Mouse (Mus musculus) myocyte (in vitro differentiated cells): ENCODE measurements around the gene Gm11733. TPM values are rescaled to one million over a fixed set of nuclear protein-coding genes. Genes with fewer than 3 reads are reported as not detected.

Source experiments
- H3K27me3 ChIP-seq: one replicate; pipeline ENCODE4 v1.6.1; 2011; ENCODE audit not compliant: control insufficient read depth, insufficient read depth, insufficient read length
- H3K36me3 ChIP-seq: one replicate; pipeline ENCODE4 v1.6.1; 2011; ENCODE audit not compliant: control insufficient read depth, insufficient read depth
- H3K4me2 ChIP-seq: one replicate; pipeline ENCODE4 v1.6.1; 2011; ENCODE audit warnings: low read depth, control low read depth
- H3K4me3 ChIP-seq: one replicate; pipeline ENCODE4 v1.5.1; 2011; ENCODE audit warnings: mild to moderate bottlenecking, control low read depth, moderate library complexity
- H3K79me2 ChIP-seq: one replicate; pipeline ENCODE4 v1.6.1; 2011; ENCODE audit not compliant: control insufficient read depth, insufficient read depth
- H3ac ChIP-seq: one replicate; pipeline ENCODE4 v1.6.1; 2011; ENCODE audit not compliant: control insufficient read depth, insufficient read length
- CEBPB ChIP-seq: IDR thresholded peaks from 2 replicates; pipeline ENCODE4 v1.6.1; 2011; ENCODE audit warnings: mild to moderate bottlenecking, moderate library complexity; ENCODE audit not compliant: poor library complexity, insufficient read depth, severe bottlenecking
- E2F4 ChIP-seq: IDR thresholded peaks from one replicate; pipeline ENCODE4 v1.6.1; 2011; ENCODE audit warnings: mild to moderate bottlenecking, control low read depth, moderate library complexity; ENCODE audit not compliant: insufficient read depth
- MAX ChIP-seq: IDR thresholded peaks from one replicate; pipeline ENCODE4 v1.6.1; 2011; ENCODE audit warnings: low read depth, mild to moderate bottlenecking, control low read depth
- MYOD1 ChIP-seq, 3 experiments: IDR thresholded peaks; one replicate each; pipeline ENCODE4 v1.6.1; 2011; ENCODE audit warnings: control low read depth in 2 of 3, low read depth in 2 of 3, mild to moderate bottlenecking in 2 of 3, moderate library complexity in 1 of 3; ENCODE audit not compliant: insufficient read length in 2 of 3, control insufficient read depth in 1 of 3
- MYOG ChIP-seq, 3 experiments: IDR thresholded peaks; one replicate each; pipeline ENCODE4 v1.6.1; 2011; ENCODE audit warnings: control low read depth in 2 of 3, low read depth in 2 of 3, mild to moderate bottlenecking in 2 of 3; ENCODE audit not compliant: insufficient read length in 2 of 3, control insufficient read depth in 1 of 3, insufficient read depth in 1 of 3
- POLR2A ChIP-seq: IDR thresholded peaks from one replicate; pipeline ENCODE4 v1.6.1; 2011; ENCODE audit warnings: low read depth, mild to moderate bottlenecking, control low read depth, moderate library complexity; ENCODE audit not compliant: insufficient read length
- POLR2AphosphoS2 ChIP-seq: IDR thresholded peaks from one replicate; pipeline ENCODE4 v1.6.1; 2011; ENCODE audit warnings: low read depth, control low read depth; ENCODE audit not compliant: insufficient read length
- REST ChIP-seq: IDR thresholded peaks from one replicate; pipeline ENCODE4 v1.6.1; 2011; ENCODE audit warnings: mild to moderate bottlenecking, control low read depth, moderate library complexity; ENCODE audit not compliant: insufficient read depth, insufficient read length
- SRF ChIP-seq: IDR thresholded peaks from one replicate; pipeline ENCODE4 v1.6.1; 2011; ENCODE audit warnings: low read depth; ENCODE audit not compliant: control insufficient read depth, insufficient read length
- TCF12 ChIP-seq: IDR thresholded peaks from one replicate; pipeline ENCODE4 v1.6.1; 2011; ENCODE audit warnings: mild to moderate bottlenecking, control low read depth; ENCODE audit not compliant: poor library complexity, insufficient read depth, severe bottlenecking
- TCF3 ChIP-seq: IDR thresholded peaks from one replicate; pipeline ENCODE4 v1.6.1; 2011; ENCODE audit warnings: low read depth, control low read depth; ENCODE audit not compliant: insufficient read length
- USF1 ChIP-seq: IDR thresholded peaks from one replicate; pipeline ENCODE4 v1.6.1; 2011; ENCODE audit warnings: low read depth, mild to moderate bottlenecking, control low read depth, moderate library complexity
- polyA plus RNA-seq: library from polyadenylated mRNA; unstranded; fragments of >200 nt; fragmentation: generic; extraction: Trizol; gene quantifications from one replicate; pipeline ENCODE4 v1.2.1, GENCODE M21; 2012; ENCODE audit warnings: missing spikeins

Gene Gm11733
- polyA plus RNA-seq, 1 experiment: not detected

DNA sequence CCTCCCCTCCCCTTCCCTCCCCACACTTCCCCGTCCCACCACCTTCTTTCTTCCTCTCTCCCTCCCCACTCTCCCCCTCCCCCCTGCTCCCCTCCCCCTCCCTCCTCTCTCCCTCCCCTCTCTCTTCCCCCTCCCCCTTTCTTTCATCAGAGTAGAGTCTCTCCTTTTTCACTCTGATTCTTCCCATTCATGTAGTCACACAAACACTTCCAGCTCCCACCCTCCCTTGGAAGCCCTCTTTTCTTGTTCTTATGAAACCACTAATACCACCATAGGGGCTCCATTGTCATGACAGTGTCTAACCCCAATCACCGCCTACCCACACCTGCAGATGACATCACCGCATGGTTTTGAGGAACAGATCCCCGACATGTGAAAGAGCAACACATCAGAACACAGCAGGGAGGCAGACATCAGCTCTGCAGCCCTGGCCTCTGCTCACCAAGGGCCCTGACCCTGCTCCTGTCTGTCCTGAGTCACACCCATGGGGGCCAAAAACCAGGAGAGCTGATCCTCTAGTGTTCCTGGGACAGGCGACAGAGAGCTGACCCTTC is 7.5 kb upstream of the Gm11733 start:
- no peak for TF ChIP-seq TCF12
- no peak for TF ChIP-seq MAX
- no peak for TF ChIP-seq MYOG (IDR thresholded peaks at IDR 0.05; ENCODE audit: control insufficient read depth in 1 of 3, insufficient read depth in 1 of 3, insufficient read length in 2 of 3, low read depth in 2 of 3)
- no peak for TF ChIP-seq MYOD1 (IDR thresholded peaks at IDR 0.05; ENCODE audit: control insufficient read depth in 1 of 3, insufficient read length in 2 of 3, low read depth in 2 of 3)
- no peak for TF ChIP-seq TCF3
- TF ChIP-seq POLR2A: no peak
- TF ChIP-seq USF1: no peak
- H3K27me3 ChIP-seq: peaks cover 16% of the 10 kb centered on the region
- no peak overlapping the region for H3K4me2 ChIP-seq
- no peak overlapping the region for H3ac ChIP-seq
- H3K4me3 ChIP-seq: no peak overlapping the region
- H3K36me3 ChIP-seq: no peaks in the 10 kb centered on the region
- no peaks in the 10 kb centered on the region for H3K79me2 ChIP-seq

DNA sequence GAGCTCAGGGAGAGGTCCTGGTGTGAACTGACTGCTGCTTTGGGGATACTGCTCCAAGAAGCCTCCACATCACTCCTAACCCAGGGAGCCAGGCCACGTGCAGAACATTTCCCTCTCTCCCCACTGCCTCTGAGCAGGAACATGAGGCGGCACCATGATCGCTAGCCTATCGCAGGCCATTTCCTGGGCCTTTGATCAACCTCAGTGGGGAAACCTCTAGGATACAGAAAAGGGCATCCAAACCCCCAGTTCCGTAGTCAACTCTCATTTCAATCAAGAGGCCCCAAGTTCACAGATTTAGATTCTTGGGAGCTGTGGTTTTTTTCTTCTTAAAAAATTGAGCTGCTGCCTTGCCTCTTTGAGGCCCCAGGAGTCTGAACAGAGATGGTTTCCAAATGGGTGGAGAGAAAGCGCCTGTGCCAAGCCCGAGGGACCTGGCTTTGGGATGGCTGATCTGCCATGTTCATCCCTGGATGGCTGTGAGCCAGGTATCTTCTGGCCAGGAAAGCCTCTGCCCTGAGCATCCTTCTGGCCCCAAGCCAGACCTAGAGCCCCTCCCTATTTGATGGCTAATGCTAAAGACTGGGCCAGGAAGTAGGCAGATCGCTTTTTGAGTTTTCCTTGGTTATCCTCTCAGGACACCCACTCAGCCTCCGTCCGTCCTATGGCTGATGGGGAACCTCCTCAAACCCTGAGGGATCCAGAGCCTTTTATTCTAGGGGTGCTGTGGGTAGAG is 5.7 kb upstream of the Gm11733 start:
- H3K4me3 ChIP-seq: no peak overlapping the region
- H3ac ChIP-seq: no peak overlapping the region
- TF ChIP-seq MYOG (IDR thresholded peaks at IDR 0.05; ENCODE audit: control insufficient read depth in 1 of 3, insufficient read depth in 1 of 3, insufficient read length in 2 of 3, low read depth in 2 of 3): no peak
- H3K27me3 ChIP-seq: peaks cover 4% of the 10 kb centered on the region
- H3K36me3 ChIP-seq: no peaks in the 10 kb centered on the region
- H3K79me2 ChIP-seq: no peaks in the 10 kb centered on the region
- H3K4me2 ChIP-seq: no peak overlapping the region

DNA sequence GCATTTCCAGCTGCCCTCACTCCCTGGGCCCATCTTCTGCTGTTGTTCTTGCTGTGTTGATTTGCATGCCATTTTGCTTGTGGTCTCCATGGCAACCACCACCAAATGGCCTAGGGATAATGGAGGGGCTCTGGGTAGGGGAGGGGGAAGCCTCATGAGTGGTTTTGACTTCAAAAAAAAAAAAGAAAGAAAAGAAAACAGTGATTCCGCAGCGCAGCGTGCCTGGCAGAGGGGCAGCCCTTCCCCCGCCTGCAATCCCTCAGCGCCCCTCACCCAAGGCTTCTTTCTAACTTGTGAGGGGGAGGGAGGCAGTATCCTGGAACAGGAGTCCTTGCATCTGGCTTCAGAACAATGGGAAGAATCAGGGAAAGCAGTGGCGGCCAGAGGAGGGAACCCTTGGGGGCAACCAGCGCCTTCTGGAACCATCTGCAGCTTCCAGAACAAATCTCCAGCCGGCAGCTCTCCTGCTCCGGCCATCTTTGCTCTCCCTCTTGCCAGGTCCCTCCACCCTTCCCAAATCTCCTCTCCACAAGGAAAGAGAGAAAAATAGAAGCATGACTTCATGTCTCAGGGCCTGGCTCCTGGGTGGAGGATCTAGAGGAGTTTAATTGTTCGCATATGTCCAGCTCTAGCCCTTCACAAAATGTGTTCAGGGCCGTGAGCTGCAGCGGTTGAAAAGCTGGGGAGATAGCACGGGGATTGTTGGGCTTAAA is 5.0 kb upstream of the Gm11733 start:
- Histone ChIP-seq H3ac (no peak overlapping the region), H3K27me3 (peaks cover 4% of the 10 kb centered on the region), H3K79me2 (no peaks in the 10 kb centered on the region), H3K4me3 (no peak overlapping the region), H3K36me3 (no peaks in the 10 kb centered on the region), H3K4me2 (no peak overlapping the region)
- TF ChIP-seq TCF12 (no peak), MYOD1 (IDR thresholded peaks at IDR 0.05; ENCODE audit: control insufficient read depth in 1 of 3, insufficient read length in 2 of 3, low read depth in 2 of 3) (no peak), MYOG (IDR thresholded peaks at IDR 0.05; ENCODE audit: control insufficient read depth in 1 of 3, insufficient read depth in 1 of 3, insufficient read length in 2 of 3, low read depth in 2 of 3) (no peak), E2F4 (no peak), TCF3 (no peak), MAX (no peak), CEBPB (no peak), POLR2AphosphoS2 (no peak), REST (no peak), POLR2A (no peak), USF1 (no peak), SRF (no peak)

DNA sequence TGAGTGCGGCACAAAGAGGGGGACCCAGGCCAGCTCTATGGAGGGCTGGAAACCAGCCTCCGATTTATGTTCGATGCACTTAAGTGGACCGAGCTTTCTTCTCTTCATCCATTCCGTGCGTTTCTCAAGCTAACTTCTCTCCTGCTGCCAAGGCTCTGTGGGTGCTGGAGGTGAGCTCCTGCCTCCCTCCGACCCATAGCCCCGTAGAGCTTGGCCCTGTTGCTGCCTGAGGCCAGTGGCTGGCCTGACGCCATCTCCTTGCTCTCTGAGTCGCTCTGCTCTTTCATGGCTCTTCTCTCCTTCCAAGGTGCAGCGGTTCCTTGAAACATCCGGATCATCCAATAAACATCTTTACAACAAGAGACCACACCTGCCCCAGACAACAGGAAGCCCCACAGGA is 4.4 kb upstream of the Gm11733 start:
- Histone ChIP-seq H3ac (no peak overlapping the region), H3K4me2 (no peak overlapping the region), H3K4me3 (no peak overlapping the region), H3K36me3 (no peaks in the 10 kb centered on the region), H3K27me3 (peaks cover 4% of the 10 kb centered on the region), H3K79me2 (no peaks in the 10 kb centered on the region)
- TF ChIP-seq MAX (no peak), USF1 (no peak), E2F4 (no peak), REST (no peak), TCF12 (no peak), SRF (no peak), MYOD1 (IDR thresholded peaks at IDR 0.05; ENCODE audit: control insufficient read depth in 1 of 3, insufficient read length in 2 of 3, low read depth in 2 of 3) (no peak), POLR2AphosphoS2 (no peak), TCF3 (no peak), POLR2A (no peak), MYOG (IDR thresholded peaks at IDR 0.05; ENCODE audit: control insufficient read depth in 1 of 3, insufficient read depth in 1 of 3, insufficient read length in 2 of 3, low read depth in 2 of 3) (no peak), CEBPB (no peak)

DNA sequence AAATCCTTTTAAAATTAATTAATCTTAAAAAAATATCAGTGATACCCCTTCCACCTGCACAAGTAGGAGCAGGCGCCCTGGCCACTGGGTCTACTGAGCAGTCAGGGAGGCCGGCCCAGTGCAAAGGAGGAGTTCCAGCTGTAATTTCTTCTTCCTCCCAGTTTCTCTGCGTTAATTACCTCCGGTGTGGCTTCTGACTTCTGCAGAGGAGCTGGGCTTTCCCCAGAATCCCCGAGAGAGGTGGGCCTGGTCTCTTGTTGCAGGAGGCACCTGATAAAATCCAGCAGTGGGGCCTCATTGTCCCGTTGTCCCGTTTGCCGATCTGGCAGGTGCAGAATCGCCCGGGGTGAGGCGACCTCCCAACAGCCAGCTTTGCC is 1.9 kb upstream of the Gm11733 start:
- H3K4me3 ChIP-seq: no peak overlapping the region
- H3ac ChIP-seq: no peak overlapping the region
- peak overlapping the region; percentile 74 for H3K4me2 ChIP-seq
- H3K27me3 ChIP-seq: peaks cover 20% of the 10 kb centered on the region
- no peak for TF ChIP-seq E2F4
- no peak for TF ChIP-seq TCF12
- no peak for TF ChIP-seq POLR2AphosphoS2
- no peak for TF ChIP-seq MAX
- no peak for TF ChIP-seq MYOG (IDR thresholded peaks at IDR 0.05; ENCODE audit: control insufficient read depth in 1 of 3, insufficient read depth in 1 of 3, insufficient read length in 2 of 3, low read depth in 2 of 3)
- TF ChIP-seq CEBPB: no peak
- TF ChIP-seq SRF: no peak
- H3K36me3 ChIP-seq: no peaks in the 10 kb centered on the region
- no peaks in the 10 kb centered on the region for H3K79me2 ChIP-seq
